Mouse (Mus musculus) embryonic facial prominence, embryonic 10.5 days (tissue): ENCODE data around the gene Fbxo2. TPM values are rescaled to one million over a fixed set of nuclear protein-coding genes. Genes with fewer than 3 reads are reported as not detected.
"Not testable (repeated sequence)": the region's sequence is repeated elsewhere in the genome, so short reads cannot be mapped to it uniquely, and the experiment has no call there.

Experiments used
- DNase-seq: peaks from one replicate; pipeline ENCODE4 v3.0.0-alpha.2; 2017; ENCODE audit warnings: low spot score
- H3K27ac ChIP-seq: fragments of 300-500 bp; sonication (generic); replicated peaks from 2 replicates; pipeline ENCODE4 v1.5.1; 2016; ENCODE audit warnings: mild to moderate bottlenecking
- H3K27me3 ChIP-seq: fragments of 300-500 bp; sonication (generic); replicated peaks from 2 replicates; pipeline ENCODE4 v1.6.1; 2016; ENCODE audit warnings: low read depth, mild to moderate bottlenecking; ENCODE audit not compliant: poor library complexity, severe bottlenecking
- H3K36me3 ChIP-seq: fragments of 300-500 bp; sonication (generic); replicated peaks from 2 replicates; pipeline ENCODE4 v1.6.1; 2016; ENCODE audit warnings: mild to moderate bottlenecking, moderate library complexity
- H3K4me1 ChIP-seq: fragments of 300-500 bp; sonication (generic); 2 replicates; pipeline ENCODE4 v1.6.1; 2016
- H3K4me3 ChIP-seq: fragments of 300-500 bp; sonication (generic); 2 replicates; pipeline ENCODE4 v1.5.1; 2016; ENCODE audit warnings: mild to moderate bottlenecking, moderate library complexity
- H3K9me3 ChIP-seq: fragments of 300-500 bp; sonication (generic); 2 replicates; pipeline ENCODE4 v1.6.1; 2016; ENCODE audit warnings: mild to moderate bottlenecking
- WGBS: fragments of 180-500 bp; shearing (Covaris S2); methylation state at CpG from one replicate; pipeline ENCODE4 v1.1.7; 2016; 5-methylcytosine and 5-hydroxymethylcytosine counted together
- polyA plus RNA-seq: library from polyadenylated mRNA; unstranded; fragments of >200 nt; fragmentation: Nextera tagmentation; extraction: Ambion mirVana; gene quantifications from 2 replicates; pipeline ENCODE4 v1.2.1, GENCODE M21; 2016

The Fbxo2 gene
- polyA plus RNA-seq = 0.82 and 1.1 TPM in 2 replicates

- peak; percentile 75 for DNase-seq
- peaks cover 26% of the 10 kb centered on the region for H3K36me3 ChIP-seq
- WGBS = under 1% methylated on average over 43 of the region's 43 CpGs
- peaks cover 77% of the 10 kb centered on the region for H3K27me3 ChIP-seq
- H3K4me1 ChIP-seq = peaks cover 55% of the 10 kb centered on the region
- H3K4me3 ChIP-seq = peak within 1 kb of the TSS; percentile 76
- peak within 1 kb of the TSS; percentile 85 for H3K27ac ChIP-seq
- H3K9me3 ChIP-seq = no peaks in the 10 kb centered on the region
Measured at GRCm38 (mm10) chr4:148160436-148161390, at the start of gene Fbxo2, which contains the start of gene Fbxo44. Gene Fbxo2, plus strand, starts transcription at chr4:148160621. Gene Fbxo44, minus strand, starts transcription at chr4:148160482.

- Histone ChIP-seq H3K36me3 (no peaks in the 10 kb centered on the region), H3K27me3 (peaks cover 16% of the 10 kb centered on the region; the same call in 1 of the 2 replicates), H3K9me3 (peaks cover 4% of the 10 kb centered on the region; the same call in 1 of the 2 replicates), H3K4me3 (no peak overlapping the region), H3K27ac (no peak overlapping the region), H3K4me1 (peaks cover 26% of the 10 kb centered on the region)
- no peak for DNase-seq
- WGBS = 84% methylated on average over 12 of the region's 12 CpGs
Measured at GRCm38 (mm10) chr4:148112519-148112918, 47.9 kb upstream of the Fbxo2 start.

DNA sequence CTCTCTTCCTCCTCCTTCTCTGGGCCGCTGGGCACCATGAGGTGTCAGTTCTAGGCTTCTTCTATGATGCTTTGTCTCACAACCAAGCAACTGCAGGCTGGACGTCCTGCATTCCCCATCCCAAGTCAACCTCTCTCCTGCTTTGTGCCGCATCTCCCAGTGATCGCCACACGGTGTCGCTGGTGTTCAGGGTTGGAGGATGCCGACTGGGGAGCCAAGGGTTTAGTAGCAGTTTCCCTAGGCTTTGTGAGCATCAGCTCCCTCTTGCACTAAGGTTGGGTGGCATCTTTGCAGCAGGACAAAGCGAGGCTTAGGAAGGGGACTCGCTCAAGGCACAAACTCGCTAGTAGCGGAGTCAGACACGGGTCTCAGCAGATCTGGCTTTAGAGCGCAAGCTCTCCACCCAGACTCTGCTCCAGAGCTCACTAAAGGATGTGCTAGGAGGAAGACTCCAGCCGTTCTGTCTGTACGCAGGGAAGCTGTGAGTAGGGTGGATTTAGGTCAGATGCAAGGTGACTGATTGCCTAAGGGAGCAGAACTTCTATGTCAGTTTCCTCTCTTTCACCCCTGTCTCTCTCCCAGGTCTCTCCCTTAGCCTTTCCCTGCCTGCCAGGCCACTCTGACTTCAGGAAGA, 45.5 kb upstream of the Fbxo2 start:
- Histone ChIP-seq H3K36me3 (no peaks in the 10 kb centered on the region), H3K4me3 (0 out of 2 replicates have a peak overlapping the region, but pooled peaks have one; percentile 27), H3K9me3 (peaks cover 4% of the 10 kb centered on the region; the same call in 1 of the 2 replicates), H3K27me3 (peaks cover 16% of the 10 kb centered on the region; the same call in 1 of the 2 replicates), H3K4me1 (peaks cover 14% of the 10 kb centered on the region), H3K27ac (peak overlapping the region; percentile 72)
- peak; percentile 90 for DNase-seq
- WGBS = 3% methylated on average over 15 of the region's 15 CpGs

GRCm38 (mm10) chr4:148115467-148115866, 45.0 kb upstream of the Fbxo2 start:
- Histone ChIP-seq H3K36me3 (no peaks in the 10 kb centered on the region), H3K27ac (peak overlapping the region; percentile 72), H3K27me3 (peaks cover 16% of the 10 kb centered on the region; the same call in 1 of the 2 replicates), H3K9me3 (peaks cover 4% of the 10 kb centered on the region; the same call in 1 of the 2 replicates), H3K4me3 (peak overlapping the region; percentile 27; the same call in 1 of the 2 replicates), H3K4me1 (peaks cover 14% of the 10 kb centered on the region)
- DNase-seq = peak; percentile 75
- 3% methylated on average over 15 of the region's 15 CpGs for WGBS

DNA sequence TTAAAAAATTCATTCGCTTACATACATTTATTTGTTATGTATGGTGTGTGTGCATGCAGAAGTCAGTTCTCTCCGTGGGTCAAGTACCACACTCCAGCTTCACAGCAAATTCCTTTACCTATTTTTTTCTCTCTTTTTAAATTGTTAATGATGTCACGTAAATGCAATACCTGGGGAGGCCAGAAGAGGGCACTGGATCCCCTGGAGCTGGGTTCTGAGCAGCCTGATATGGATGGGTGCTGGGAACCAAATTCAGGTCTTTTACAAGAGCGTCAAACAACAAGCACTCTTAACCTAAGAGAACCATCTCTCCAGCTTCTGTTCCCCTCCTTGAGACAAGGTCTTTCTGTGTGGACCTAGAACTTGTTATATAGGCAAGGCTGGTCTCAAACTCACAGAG, 43.8 kb upstream of the Fbxo2 start:
- no peak for DNase-seq

DNA sequence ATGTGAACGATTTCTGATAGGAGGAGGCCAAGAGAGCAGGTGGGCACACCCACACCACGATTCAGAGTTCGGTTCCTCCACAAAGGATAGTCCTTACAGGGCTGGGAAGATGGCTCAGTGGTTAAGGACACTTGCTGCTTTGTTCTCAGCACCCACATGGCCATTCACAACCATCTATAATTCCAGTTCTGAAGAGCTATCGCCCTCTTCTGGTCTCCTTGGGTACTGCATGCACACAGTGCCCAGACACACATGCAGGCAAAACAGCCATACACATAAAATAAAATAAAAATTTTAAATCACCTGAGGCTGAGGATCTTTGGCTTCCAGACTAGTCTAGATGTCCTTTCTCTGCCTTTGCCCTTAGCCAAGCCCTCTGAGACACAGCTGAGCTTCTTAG, 43.0 kb upstream of the Fbxo2 start:
- peaks cover 4% of the 10 kb centered on the region; the same call in 1 of the 2 replicates for H3K9me3 ChIP-seq
- H3K27ac ChIP-seq = no peak overlapping the region
- H3K4me3 ChIP-seq = no peak overlapping the region
- WGBS = 76% methylated on average over 4 of the region's 4 CpGs
- peaks cover 20% of the 10 kb centered on the region for H3K4me1 ChIP-seq
- peaks cover 23% of the 10 kb centered on the region; the same call in 1 of the 2 replicates for H3K27me3 ChIP-seq
- no peak for DNase-seq
- H3K36me3 ChIP-seq = no peaks in the 10 kb centered on the region

More for the DNA sequence above, 43.8 kb upstream of the Fbxo2 start:
- peaks cover 23% of the 10 kb centered on the region; the same call in 1 of the 2 replicates for H3K27me3 ChIP-seq
- H3K27ac ChIP-seq = no peak overlapping the region
- peaks cover 14% of the 10 kb centered on the region for H3K4me1 ChIP-seq
- WGBS = 72% methylated on average over 4 of the region's 4 CpGs
- peaks cover 4% of the 10 kb centered on the region; the same call in 1 of the 2 replicates for H3K9me3 ChIP-seq
- H3K36me3 ChIP-seq = no peaks in the 10 kb centered on the region
- no peak overlapping the region for H3K4me3 ChIP-seq

GRCm38 (mm10) chr4:148119578-148119977, 40.8 kb upstream of the Fbxo2 start:
- not testable (repeated sequence) for H3K27ac ChIP-seq, H3K4me3 ChIP-seq, DNase-seq, H3K9me3 ChIP-seq, H3K36me3 ChIP-seq
- 88% methylated on average over 9 of the region's 9 CpGs for WGBS
- peaks cover 29% of the 10 kb centered on the region for H3K4me1 ChIP-seq
- peaks cover 17% of the 10 kb centered on the region; the same call in 1 of the 2 replicates for H3K27me3 ChIP-seq

GRCm38 (mm10) chr4:148120555-148120954, 39.9 kb upstream of the Fbxo2 start:
- no peak overlapping the region for H3K4me3 ChIP-seq
- WGBS = 81% methylated on average over 9 of the region's 9 CpGs
- peaks cover 31% of the 10 kb centered on the region for H3K4me1 ChIP-seq
- peaks cover 11% of the 10 kb centered on the region for H3K27me3 ChIP-seq
- no peak overlapping the region for H3K27ac ChIP-seq
- DNase-seq = no peak
- H3K9me3 ChIP-seq = peaks cover 4% of the 10 kb centered on the region; the same call in 1 of the 2 replicates
- H3K36me3 ChIP-seq = no peaks in the 10 kb centered on the region

DNA sequence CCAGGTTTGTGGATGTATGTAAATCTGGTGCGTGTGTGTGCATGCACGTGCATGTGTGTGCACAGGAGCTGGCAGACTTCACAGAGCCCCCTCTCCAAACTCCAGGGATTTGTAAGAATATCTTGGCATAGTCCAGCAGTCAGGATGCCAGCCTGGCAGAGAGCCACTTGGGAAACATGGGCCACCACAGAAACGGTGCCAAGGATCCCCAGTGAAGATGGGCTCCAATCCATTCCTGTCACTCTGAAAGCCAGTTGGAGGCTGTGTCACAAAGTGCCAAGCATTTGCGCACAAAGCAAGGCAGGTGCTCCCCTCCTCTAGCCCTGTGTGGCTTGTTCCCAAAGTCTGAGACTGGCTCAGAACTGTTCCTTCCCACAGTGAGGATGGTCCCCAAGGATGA, 39.1 kb upstream of the Fbxo2 start:
- Histone ChIP-seq H3K4me3 (no peak overlapping the region), H3K36me3 (no peaks in the 10 kb centered on the region), H3K27ac (no peak overlapping the region), H3K4me1 (peaks cover 29% of the 10 kb centered on the region), H3K27me3 (peaks cover 7% of the 10 kb centered on the region; the same call in 1 of the 2 replicates), H3K9me3 (peaks cover 4% of the 10 kb centered on the region; the same call in 1 of the 2 replicates)
- 84% methylated on average over 4 of the region's 4 CpGs for WGBS
- DNase-seq = no peak

DNA sequence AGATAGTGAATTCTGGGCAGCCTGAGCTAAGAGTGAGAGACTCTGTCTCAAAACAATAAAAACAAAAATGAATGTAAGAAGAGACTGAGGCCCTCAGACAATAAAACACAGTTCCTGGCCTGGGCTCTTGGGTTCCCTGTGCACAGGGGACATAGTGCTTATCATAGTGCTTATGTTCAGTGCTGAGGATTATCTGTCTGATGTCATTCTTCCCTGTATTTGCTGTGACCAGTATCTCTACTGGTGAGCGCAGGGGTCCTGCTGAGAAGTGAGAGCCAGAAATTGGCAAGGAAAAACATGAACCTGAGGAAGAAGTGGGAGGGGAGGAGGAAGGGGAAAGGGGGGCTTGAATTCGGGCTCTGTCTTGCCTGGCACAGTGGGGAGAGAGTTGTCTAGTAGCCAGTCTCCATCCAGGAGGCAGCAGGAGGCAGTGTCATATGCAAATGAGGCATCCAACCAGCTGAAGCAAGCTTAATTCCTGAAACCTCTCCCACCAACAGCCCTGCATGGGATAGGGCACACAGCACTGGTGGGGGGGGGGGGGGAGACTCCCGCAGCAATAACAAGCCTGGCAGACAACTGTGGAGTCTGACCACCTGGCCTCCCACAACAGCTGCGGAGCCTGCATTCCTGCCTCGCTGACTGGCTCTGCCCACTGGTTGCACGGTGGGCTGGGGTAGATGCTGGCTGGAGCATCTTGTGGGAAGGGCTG, 38.3 kb upstream of the Fbxo2 start:
- no peaks in the 10 kb centered on the region for H3K36me3 ChIP-seq
- peaks cover 29% of the 10 kb centered on the region for H3K4me1 ChIP-seq
- H3K4me3 ChIP-seq = no peak overlapping the region; the same call in 1 of the 2 replicates
- no peaks in the 10 kb centered on the region for H3K9me3 ChIP-seq
- peak; percentile 62 for DNase-seq
- 11% methylated on average over 6 of the region's 6 CpGs for WGBS
- peak overlapping the region; percentile 37; the same call in 1 of the 2 replicates for H3K27ac ChIP-seq
- H3K27me3 ChIP-seq = peaks cover 12% of the 10 kb centered on the region

DNA sequence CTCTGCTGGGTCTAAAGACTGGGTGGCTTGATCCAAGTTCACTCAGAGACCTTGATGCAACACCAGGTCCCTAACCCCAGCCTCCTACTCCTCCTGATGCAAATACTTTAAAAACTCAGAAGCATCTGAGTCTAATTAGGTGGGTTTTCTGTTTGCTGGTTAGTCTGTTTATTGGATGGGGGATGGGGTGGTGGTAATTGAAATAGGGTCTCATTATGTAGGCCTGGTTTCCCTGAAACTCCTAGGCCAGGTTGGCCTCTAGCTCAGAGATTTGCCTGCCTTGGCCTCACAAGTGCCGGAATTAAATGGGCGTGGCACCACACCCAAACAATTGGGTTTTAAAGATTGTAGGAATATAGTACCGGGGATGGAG, 37.7 kb upstream of the Fbxo2 start:
- Histone ChIP-seq H3K27ac (peak overlapping the region; percentile 37; the same call in 1 of the 2 replicates), H3K9me3 (no peaks in the 10 kb centered on the region), H3K4me3 (no peak overlapping the region; the same call in 1 of the 2 replicates), H3K27me3 (peaks cover 18% of the 10 kb centered on the region), H3K4me1 (peaks cover 29% of the 10 kb centered on the region), H3K36me3 (no peaks in the 10 kb centered on the region)
- DNase-seq = no peak
- 74% methylated on average over 3 of the region's 3 CpGs for WGBS

DNA sequence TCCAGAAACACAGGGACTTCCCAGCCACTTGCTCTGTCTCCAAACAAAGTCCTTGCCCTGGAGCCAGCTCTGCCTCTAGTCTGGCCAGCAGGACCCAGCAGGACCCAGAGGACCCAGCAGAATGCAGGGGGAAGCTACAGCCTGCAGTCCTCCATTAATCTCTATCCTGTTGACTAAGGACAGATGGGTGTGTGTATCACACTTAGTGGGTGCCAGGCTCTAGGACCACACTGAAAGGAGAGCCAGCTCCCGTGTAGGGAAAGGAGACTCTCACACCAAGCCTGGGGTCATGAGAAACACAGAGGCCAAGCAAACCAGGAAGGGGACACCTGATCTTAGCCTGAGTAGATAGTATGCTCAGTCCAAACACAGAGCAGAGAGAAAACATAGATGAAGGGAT, 32.2 kb upstream of the Fbxo2 start:
- H3K9me3 ChIP-seq = no peaks in the 10 kb centered on the region
- WGBS = 58% methylated on average over 1 of the region's 1 CpGs
- peaks cover 65% of the 10 kb centered on the region for H3K27me3 ChIP-seq
- no peak overlapping the region for H3K4me3 ChIP-seq
- no peaks in the 10 kb centered on the region for H3K36me3 ChIP-seq
- no peak overlapping the region for H3K27ac ChIP-seq
- no peak for DNase-seq
- H3K4me1 ChIP-seq = peaks cover 41% of the 10 kb centered on the region
